Mouse (Mus musculus) gonadal fat pad, adult 2 months (tissue): ENCODE results near the gene Lsm8. TPM values are rescaled to one million over a fixed set of nuclear protein-coding genes. Genes with fewer than 3 reads are reported as not detected.
"Not testable (repeated sequence)": the region's sequence is repeated elsewhere in the genome, so short reads cannot be mapped to it uniquely, and the experiment has no call there.

Experiments used
- DNase-seq: peaks from one replicate; pipeline ENCODE4 v3.0.0-alpha.2; 2012; ENCODE audit warnings: low read depth
- polyA plus RNA-seq: library from polyadenylated mRNA; depleted of rRNA; stranded (reverse); fragments of >200 nt; gene quantifications from 2 replicates; pipeline ENCODE4 v1.2.3, GENCODE M21; 2012; rRNA removed

Gene Lsm8
- 21.7 and 27.7 TPM in 2 replicates for polyA plus RNA-seq

GRCm38 (mm10) chr6:18848051-18848701, at the start of gene Lsm8:
Gene Lsm8 (plus strand): TSS chr6:18848579.
- DNase-seq, result no peak

GRCm38 (mm10) chr6:18800869-18801511, 47.4 kb upstream of the Lsm8 start:
- DNase-seq, result no peak

- no peak for DNase-seq
Observed at GRCm38 (mm10) chr6:18812623-18813022, 35.8 kb upstream of the Lsm8 start.

GRCm38 (mm10) chr6:18815606-18816005, 32.8 kb upstream of the Lsm8 start:
- DNase-seq, result no peak

- no peak for DNase-seq
Observed at GRCm38 (mm10) chr6:18819343-18819742, 29.0 kb upstream of the Lsm8 start.

GRCm38 (mm10) chr6:18820246-18820645, 28.1 kb upstream of the Lsm8 start:
- no peak for DNase-seq

- no peak for DNase-seq
Observed at GRCm38 (mm10) chr6:18822812-18823211, 25.6 kb upstream of the Lsm8 start.

- no peak for DNase-seq
Observed at GRCm38 (mm10) chr6:18832958-18833357, 15.4 kb upstream of the Lsm8 start.

- DNase-seq, result not testable (repeated sequence)
Observed at GRCm38 (mm10) chr6:18844529-18844928, 3.9 kb upstream of the Lsm8 start.

- not testable (repeated sequence) for DNase-seq
Observed at GRCm38 (mm10) chr6:18845571-18845970, 2.8 kb upstream of the Lsm8 start.

- no peak for DNase-seq
Observed at GRCm38 (mm10) chr6:18848702-18849061, 303 bp downstream of the Lsm8 start.

- no peak for DNase-seq
Observed at GRCm38 (mm10) chr6:18855323-18855722, 6.9 kb downstream of the Lsm8 start.

GRCm38 (mm10) chr6:18856487-18857078, 8.2 kb downstream of the Lsm8 start:
- no peak for DNase-seq

GRCm38 (mm10) chr6:18866018-18866417, 17.6 kb downstream of the Lsm8 start, which contains the start of gene Ankrd7:
Gene Ankrd7 (plus strand): TSS chr6:18866318.
- DNase-seq, result no peak

- no peak for DNase-seq
Observed at GRCm38 (mm10) chr6:18889030-18889429, 40.7 kb downstream of the Lsm8 start.

GRCm38 (mm10) chr6:18894142-18894541, 45.8 kb downstream of the Lsm8 start:
- DNase-seq, result no peak

Other genes with a start within 250 kb of the Lsm8 start
- gene Ankrd7, start 17.7 kb downstream of the Lsm8 start, polyA plus RNA-seq, result 0.10 TPM in 1 of 2 replicates, not detected in the other